Mouse (Mus musculus): ENCODE results near the gene Lingo2. TPM values are rescaled to one million over a fixed set of nuclear protein-coding genes. Genes with fewer than 3 reads are reported as not detected.

Lingo2 gene
- polyA plus RNA-seq, 1 experiment from 2014 or later = 31.2 TPM

DNA sequence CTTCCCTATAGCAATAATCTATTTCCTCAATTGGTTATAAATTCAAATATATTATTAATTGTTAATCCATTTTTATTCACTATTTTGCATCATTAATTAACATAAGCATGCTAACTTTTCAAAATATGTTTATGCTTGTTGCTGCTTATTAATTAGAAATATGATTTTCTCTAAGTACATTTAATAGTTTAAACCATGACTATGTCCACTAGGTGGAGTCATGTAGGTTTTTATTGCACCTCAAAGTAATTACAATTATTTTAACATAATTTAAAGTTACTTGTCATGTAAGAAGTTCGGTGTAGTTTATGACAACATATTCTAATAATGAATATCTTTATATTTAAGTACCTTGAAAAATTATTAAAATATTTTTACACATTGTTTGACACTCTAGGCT lies 461.3 kb downstream of the Lingo2 start:
- Histone ChIP-seq H3K9ac (replicated peaks) (no peak overlapping the region), H3K4me3 (no peak overlapping the region), H3K4me1 (no peaks in the 10 kb centered on the region), H3K9me3 (no peaks in the 10 kb centered on the region), H3K27ac (replicated peaks) (no peak overlapping the region), H3K36me3 (no peaks in the 10 kb centered on the region), H3K4me2 (replicated peaks) (no peak overlapping the region), H3K27me3 (no peaks in the 10 kb centered on the region)
- ATAC-seq (replicated peaks) = no peak
- 76% methylated on average over 1 of the region's 1 CpGs for WGBS

DNA sequence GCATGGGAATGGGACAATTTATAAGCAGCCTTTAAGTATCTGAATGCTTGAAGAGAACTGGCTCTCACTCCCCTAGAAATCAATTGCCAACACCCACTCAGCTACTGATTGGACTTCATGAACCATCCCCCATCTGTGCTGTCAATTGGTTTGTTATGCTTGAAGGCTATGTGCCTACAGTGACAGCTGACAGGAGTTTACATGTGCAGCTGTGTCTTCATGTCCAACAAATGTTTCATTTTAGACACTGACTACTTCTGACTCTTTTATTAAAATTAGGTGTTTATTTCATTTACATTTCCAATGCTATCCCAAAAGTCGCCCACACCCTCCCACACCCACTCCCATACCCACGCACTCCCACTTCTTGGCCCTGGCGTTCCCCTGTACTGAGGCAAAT lies 516.3 kb downstream of the Lingo2 start:
- H3K36me3 ChIP-seq = no peaks in the 10 kb centered on the region
- no peaks in the 10 kb centered on the region for H3K27me3 ChIP-seq
- H3K9ac ChIP-seq (replicated peaks) = no peak overlapping the region
- 80% methylated on average over 3 of the region's 3 CpGs for WGBS
- H3K4me1 ChIP-seq = no peaks in the 10 kb centered on the region
- H3K9me3 ChIP-seq = no peaks in the 10 kb centered on the region
- no peak overlapping the region for H3K27ac ChIP-seq (replicated peaks)
- H3K4me3 ChIP-seq = no peak overlapping the region
- ATAC-seq (replicated peaks) = peak; percentile 69
- no peak overlapping the region for H3K4me2 ChIP-seq (replicated peaks)

DNA sequence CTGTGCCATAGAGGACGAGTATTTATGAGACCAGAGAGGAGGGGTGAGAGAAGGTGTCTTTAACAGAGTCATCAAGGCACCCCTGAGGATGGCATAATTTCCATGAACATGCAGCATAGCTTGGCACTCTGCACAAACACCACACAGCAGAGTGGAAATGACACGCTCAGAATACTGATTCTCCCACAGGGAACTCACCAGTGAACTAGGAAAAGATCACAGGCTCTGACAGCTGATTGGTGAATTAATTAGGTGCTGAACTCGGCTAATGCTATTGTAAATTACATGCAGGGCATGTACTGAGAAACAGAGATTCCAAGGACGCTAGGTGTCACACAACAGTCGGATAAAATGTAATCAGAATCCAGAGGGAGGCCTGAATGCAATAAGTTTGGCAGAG lies 525.4 kb downstream of the Lingo2 start:
- Histone ChIP-seq H3K4me2 (replicated peaks) (no peak overlapping the region), H3K4me1 (peaks cover 5% of the 10 kb centered on the region; the same call in 1 of the 2 replicates), H3K27ac (replicated peaks) (no peak overlapping the region), H3K4me3 (no peak overlapping the region), H3K36me3 (no peaks in the 10 kb centered on the region), H3K9me3 (no peaks in the 10 kb centered on the region), H3K27me3 (no peaks in the 10 kb centered on the region), H3K9ac (replicated peaks) (no peak overlapping the region)
- peak; percentile 75 for ATAC-seq (replicated peaks)
- 22% methylated on average over 5 of the region's 5 CpGs for WGBS

DNA sequence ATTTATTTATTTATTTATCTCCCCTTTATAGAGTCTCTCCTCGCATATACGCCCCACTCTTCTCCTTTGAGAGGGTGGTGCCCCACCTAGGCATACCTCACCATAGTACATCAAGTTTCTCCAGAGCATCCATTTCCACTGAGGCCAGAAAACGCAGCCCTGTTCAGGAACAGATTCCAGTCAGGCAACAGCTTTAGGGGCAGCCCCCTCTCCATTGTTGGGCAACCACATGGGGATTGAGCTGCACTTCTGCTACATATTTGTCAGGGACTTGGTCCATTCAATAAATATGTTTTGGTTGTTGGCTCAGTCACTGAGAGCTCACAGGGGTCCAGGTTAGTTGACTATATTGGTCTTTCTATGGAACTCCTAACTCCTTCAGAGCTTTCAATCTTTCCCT lies 544.2 kb downstream of the Lingo2 start:
- Histone ChIP-seq H3K4me2 (replicated peaks) (no peak overlapping the region), H3K27ac (replicated peaks) (no peak overlapping the region), H3K36me3 (no peaks in the 10 kb centered on the region), H3K9me3 (no peaks in the 10 kb centered on the region), H3K27me3 (no peaks in the 10 kb centered on the region), H3K4me3 (no peak overlapping the region), H3K9ac (replicated peaks) (no peak overlapping the region), H3K4me1 (no peaks in the 10 kb centered on the region)
- 90% methylated on average over 3 of the region's 3 CpGs for WGBS
- ATAC-seq (replicated peaks) = no peak

DNA sequence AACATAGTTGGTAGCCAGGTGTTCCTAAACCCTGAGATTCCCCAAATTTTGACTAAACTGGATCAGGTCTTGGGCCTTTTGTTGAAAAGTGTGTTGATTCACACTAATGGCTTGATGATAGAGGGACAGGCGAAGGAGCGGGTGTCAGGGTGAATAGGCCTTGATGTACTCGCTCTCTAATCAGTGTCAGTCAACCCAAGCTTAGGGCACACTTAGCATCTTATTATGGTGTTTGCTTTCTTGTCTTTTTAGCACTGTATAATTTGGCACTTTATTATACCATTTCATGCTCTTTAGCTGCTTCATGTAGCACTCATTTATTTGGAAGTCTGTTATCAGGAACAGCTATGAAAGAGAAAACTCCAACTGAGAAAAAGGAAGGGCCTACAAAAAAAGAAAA lies 582.6 kb downstream of the Lingo2 start:
- no peaks in the 10 kb centered on the region for H3K27me3 ChIP-seq
- H3K9ac ChIP-seq (replicated peaks) = no peak overlapping the region
- peak; percentile 87 for ATAC-seq (replicated peaks)
- no peak overlapping the region for H3K4me2 ChIP-seq (replicated peaks)
- H3K4me1 ChIP-seq = no peaks in the 10 kb centered on the region
- no peaks in the 10 kb centered on the region for H3K9me3 ChIP-seq
- no peaks in the 10 kb centered on the region for H3K36me3 ChIP-seq
- no peak overlapping the region for H3K4me3 ChIP-seq
- WGBS = 42% methylated on average over 3 of the region's 3 CpGs
- H3K27ac ChIP-seq (replicated peaks) = no peak overlapping the region

DNA sequence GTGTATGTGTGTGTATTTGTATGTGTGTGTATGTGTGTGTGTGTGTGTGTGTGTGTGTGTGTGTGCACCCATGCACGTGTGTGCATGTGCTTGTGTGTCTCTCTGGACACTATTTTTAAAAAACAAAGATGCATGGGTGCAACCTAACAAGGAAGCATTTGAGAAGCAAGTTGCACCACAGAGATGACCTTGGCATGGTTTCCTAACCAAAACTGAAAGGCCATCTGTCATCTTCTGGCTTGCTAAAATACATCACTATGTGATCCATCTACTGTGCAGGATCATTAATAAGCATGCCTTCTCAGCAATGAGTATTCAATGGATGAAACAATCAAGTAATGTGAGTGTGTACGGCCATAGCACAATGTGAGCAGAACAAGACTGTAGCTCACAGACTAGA lies 597.1 kb downstream of the Lingo2 start:
- H3K4me3 ChIP-seq = no peak overlapping the region
- no peaks in the 10 kb centered on the region for H3K27me3 ChIP-seq
- no peaks in the 10 kb centered on the region for H3K9me3 ChIP-seq
- no peak overlapping the region for H3K4me2 ChIP-seq (replicated peaks)
- H3K4me1 ChIP-seq = no peaks in the 10 kb centered on the region
- no peak overlapping the region for H3K9ac ChIP-seq (replicated peaks)
- no peak for ATAC-seq (replicated peaks)
- H3K36me3 ChIP-seq = no peaks in the 10 kb centered on the region
- 64% methylated on average over 2 of the region's 2 CpGs for WGBS
- H3K27ac ChIP-seq (replicated peaks) = no peak overlapping the region

DNA sequence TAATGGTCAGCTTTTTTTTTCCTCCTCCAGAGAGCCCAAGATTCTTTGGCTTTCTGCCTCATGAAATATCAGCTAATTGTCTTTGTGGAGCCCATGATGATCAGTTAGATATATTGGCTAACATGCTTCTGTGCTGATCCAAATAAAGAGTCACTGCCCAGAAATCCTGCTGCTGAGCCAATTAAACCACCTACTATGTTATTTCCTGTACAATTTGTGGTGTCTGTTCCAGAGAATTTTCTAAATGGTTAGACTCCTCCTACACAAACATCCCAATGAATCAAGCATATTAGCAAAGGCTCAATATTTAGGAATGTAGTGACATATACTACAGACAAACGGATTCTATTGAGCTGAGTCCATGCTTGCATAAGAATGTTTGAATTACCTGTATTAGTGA lies 619.8 kb downstream of the Lingo2 start:
- no peaks in the 10 kb centered on the region for H3K4me1 ChIP-seq
- no peaks in the 10 kb centered on the region for H3K36me3 ChIP-seq
- H3K4me2 ChIP-seq (replicated peaks) = no peak overlapping the region
- no peak overlapping the region for H3K27ac ChIP-seq (replicated peaks)
- no peak overlapping the region for H3K4me3 ChIP-seq
- WGBS = 88% methylated on average over 1 of the region's 1 CpGs
- H3K9ac ChIP-seq (replicated peaks) = no peak overlapping the region
- no peaks in the 10 kb centered on the region for H3K9me3 ChIP-seq
- no peaks in the 10 kb centered on the region for H3K27me3 ChIP-seq
- no peak for ATAC-seq (replicated peaks)

DNA sequence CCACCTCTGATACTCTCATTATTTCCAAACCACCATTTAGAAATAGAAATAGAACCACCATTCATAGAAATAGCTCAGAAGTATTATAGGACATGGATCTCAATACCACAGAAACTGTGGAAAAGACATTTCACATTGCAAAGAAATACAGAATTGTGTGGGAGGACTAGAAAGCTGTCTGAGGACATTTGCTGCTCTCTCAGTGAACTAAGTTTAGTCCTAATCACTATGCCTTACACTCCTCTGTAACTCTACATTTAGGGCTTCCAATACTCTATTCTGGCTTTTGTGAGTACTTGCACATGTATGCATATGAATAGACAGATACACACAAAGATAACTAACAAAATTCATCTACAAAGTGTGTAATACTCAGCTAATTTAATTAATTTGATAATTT lies 625.9 kb downstream of the Lingo2 start:
- Histone ChIP-seq H3K27me3 (no peaks in the 10 kb centered on the region), H3K27ac (replicated peaks) (no peak overlapping the region), H3K4me2 (replicated peaks) (no peak overlapping the region), H3K9ac (replicated peaks) (no peak overlapping the region), H3K4me1 (no peaks in the 10 kb centered on the region), H3K4me3 (no peak overlapping the region), H3K9me3 (no peaks in the 10 kb centered on the region), H3K36me3 (no peaks in the 10 kb centered on the region)
- ATAC-seq (replicated peaks) = no peak

DNA sequence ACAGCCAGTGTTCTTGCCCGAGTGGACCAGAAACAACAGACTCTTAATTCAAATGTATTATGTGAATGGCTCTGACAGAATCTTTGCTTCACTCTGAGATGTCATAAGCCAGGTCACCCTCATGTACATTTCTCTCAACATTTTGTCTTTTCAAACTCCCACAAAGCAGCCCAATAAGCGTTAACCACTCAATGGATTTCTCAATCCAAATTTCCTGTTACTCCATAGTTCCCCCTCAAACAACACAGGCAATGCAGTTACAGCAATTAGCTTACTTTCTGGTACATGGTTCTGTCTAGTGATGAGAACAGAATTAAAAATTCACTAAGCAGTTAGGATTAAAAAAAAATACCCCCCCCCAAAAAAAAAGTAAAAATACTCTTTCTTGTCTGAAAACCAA lies 638.5 kb downstream of the Lingo2 start:
- H3K9me3 ChIP-seq = no peaks in the 10 kb centered on the region

DNA sequence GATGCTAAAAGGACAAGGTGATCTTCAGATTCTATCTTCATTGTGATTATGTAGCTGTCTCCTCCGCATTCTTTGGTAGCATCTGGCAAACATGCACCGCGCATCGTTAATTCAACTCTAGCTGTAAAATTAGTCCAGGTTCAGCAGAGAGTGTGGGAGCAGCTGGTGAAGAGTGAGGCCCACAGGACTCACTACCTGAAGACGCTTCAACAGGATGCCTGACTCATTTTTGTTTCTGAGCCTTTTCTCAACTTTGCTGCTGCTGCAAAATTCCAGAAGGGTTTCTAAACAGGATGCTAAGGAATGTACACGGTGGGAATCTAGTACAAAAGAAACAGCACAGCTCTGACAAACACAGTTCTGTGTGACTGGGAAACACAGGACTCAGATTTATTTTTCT lies 640.1 kb downstream of the Lingo2 start:
- H3K36me3 ChIP-seq = no peaks in the 10 kb centered on the region
- 0 out of 2 replicates have a peak, but pooled peaks cover 4% of the 10 kb centered on the region for H3K4me1 ChIP-seq
- ATAC-seq (replicated peaks) = no peak
- no peak overlapping the region for H3K4me2 ChIP-seq (replicated peaks)
- no peaks in the 10 kb centered on the region for H3K27me3 ChIP-seq
- no peak overlapping the region for H3K9ac ChIP-seq (replicated peaks)
- no peak overlapping the region for H3K27ac ChIP-seq (replicated peaks)
- 82% methylated on average over 6 of the region's 6 CpGs for WGBS
- no peaks in the 10 kb centered on the region for H3K9me3 ChIP-seq
- no peak overlapping the region for H3K4me3 ChIP-seq

More for the DNA sequence above, 638.5 kb downstream of the Lingo2 start:
- Histone ChIP-seq H3K4me2 (replicated peaks) (no peak overlapping the region), H3K27ac (replicated peaks) (no peak overlapping the region), H3K9ac (replicated peaks) (no peak overlapping the region), H3K36me3 (no peaks in the 10 kb centered on the region), H3K4me1 (0 out of 2 replicates have a peak, but pooled peaks cover 4% of the 10 kb centered on the region), H3K27me3 (no peaks in the 10 kb centered on the region), H3K4me3 (no peak overlapping the region)
- 76% methylated on average over 2 of the region's 2 CpGs for WGBS
- ATAC-seq (replicated peaks) = no peak

DNA sequence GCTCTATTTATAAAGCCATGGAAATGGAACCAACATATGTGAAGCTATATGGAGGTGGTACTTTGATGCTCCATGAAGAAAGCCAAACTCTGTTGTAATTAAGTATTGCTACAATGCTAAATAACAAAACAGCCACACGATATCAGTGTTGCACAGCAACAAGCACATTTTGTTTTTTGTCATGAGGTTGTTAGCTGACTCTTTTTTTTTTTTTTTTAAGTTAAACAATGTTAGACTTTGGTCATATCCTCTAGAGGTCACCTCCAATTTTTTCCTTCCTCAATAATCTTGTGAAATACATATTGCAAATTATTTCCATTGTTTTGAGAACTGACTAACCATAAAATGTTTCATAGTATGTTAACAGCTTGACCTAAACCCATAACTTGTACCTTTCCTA lies 646.3 kb downstream of the Lingo2 start:
- WGBS = 95% methylated on average over 1 of the region's 1 CpGs
- ATAC-seq (replicated peaks) = no peak
- no peaks in the 10 kb centered on the region for H3K27me3 ChIP-seq

DNA sequence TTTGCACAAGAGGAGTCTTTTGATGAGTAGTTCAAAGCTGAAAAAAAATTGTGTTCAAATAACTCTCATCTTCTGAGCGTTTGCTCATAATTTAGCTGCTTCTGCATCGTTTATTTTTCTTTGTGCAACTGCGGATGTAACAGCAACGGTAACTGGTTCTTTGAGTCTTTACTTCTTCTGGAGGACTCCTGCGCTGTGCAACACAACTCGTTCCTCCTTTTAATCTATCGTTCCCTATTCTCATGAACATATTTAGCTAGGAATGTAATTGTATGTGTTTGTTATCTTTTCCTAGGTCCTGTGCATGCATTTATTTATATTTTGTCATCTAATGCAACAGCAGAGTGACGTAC lies 661.9 kb downstream of the Lingo2 start:
- Histone ChIP-seq H3K4me1 (peaks cover 20% of the 10 kb centered on the region), H3K27me3 (no peaks in the 10 kb centered on the region), H3K9me3 (no peaks in the 10 kb centered on the region), H3K4me2 (replicated peaks) (peak overlapping the region; percentile 45), H3K4me3 (peak overlapping the region; percentile 26; the same call in 1 of the 2 replicates), H3K36me3 (no peaks in the 10 kb centered on the region), H3K9ac (replicated peaks) (no peak overlapping the region), H3K27ac (replicated peaks) (no peak overlapping the region; the same call in 1 of the 2 replicates)
- 61% methylated on average over 8 of the region's 8 CpGs for WGBS
- no peak; the same call in 1 of the 2 replicates for ATAC-seq (replicated peaks)

More for the DNA sequence above, 646.3 kb downstream of the Lingo2 start:
- Histone ChIP-seq H3K4me2 (replicated peaks) (no peak overlapping the region), H3K4me3 (no peak overlapping the region), H3K9ac (replicated peaks) (no peak overlapping the region), H3K4me1 (no peaks in the 10 kb centered on the region), H3K36me3 (no peaks in the 10 kb centered on the region), H3K9me3 (no peaks in the 10 kb centered on the region), H3K27ac (replicated peaks) (no peak overlapping the region)

DNA sequence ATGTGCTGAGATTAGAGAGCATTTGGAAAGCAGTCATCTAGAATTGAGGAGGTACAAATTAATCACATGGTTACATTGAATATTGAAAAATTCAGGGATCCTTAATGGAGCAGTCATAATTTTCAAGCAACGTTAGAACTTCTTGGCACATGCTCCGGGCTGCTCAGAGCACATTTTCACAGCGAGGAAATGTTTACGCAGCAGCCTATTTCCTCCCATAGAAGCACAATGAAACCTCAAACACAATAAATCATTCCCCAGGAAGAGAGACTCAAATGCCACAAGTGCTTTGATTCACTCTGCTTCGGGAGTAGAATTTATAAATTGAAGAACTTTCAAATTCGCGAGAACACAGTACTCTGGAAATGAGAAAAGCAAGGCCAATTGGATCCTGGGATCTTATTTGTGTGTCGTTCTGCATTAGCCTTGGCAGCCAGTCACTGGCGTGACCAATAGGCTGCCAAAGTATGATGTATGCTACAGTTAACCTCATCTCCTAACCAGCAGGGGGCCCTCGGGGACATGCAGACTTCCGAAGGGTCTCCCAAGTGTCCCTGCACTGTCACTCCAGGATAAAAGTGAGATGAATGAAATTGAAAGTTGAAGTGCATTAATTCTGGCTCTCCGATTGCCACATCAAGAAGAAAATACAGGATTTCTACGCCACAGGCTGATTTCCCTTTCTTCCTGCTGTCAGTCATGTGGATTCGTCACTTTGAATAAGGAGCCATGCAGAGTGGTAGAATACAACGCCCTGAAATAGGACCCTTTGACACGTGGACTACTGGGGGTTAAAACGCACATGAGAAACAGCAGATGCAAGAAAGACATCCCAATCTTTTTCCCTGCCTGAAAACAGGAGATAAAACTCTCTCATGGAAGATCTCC lies 662.5 kb downstream of the Lingo2 start:
- peak overlapping the region; percentile 45 for H3K4me2 ChIP-seq (replicated peaks)
- 16% methylated on average over 17 of the region's 17 CpGs for WGBS
- no peaks in the 10 kb centered on the region for H3K36me3 ChIP-seq
- H3K27ac ChIP-seq (replicated peaks) = peak overlapping the region; percentile 5
- no peaks in the 10 kb centered on the region for H3K27me3 ChIP-seq
- peak; percentile 95 for ATAC-seq (replicated peaks)
- no peaks in the 10 kb centered on the region for H3K9me3 ChIP-seq
- H3K4me3 ChIP-seq = peak overlapping the region; percentile 26
- no peak overlapping the region; the same call in 1 of the 2 replicates for H3K9ac ChIP-seq (replicated peaks)
- H3K4me1 ChIP-seq = peaks cover 20% of the 10 kb centered on the region
